Mouse (Mus musculus): Measurements from ENCODE around the gene Atf7. TPM values are rescaled to one million over a fixed set of nuclear protein-coding genes. Genes with fewer than 3 reads are reported as not detected.
"Not testable (repeated sequence)": the region's sequence is repeated elsewhere in the genome, so short reads cannot be mapped to it uniquely, and the experiment has no call there.

The Atf7 gene
- polyA plus RNA-seq, 1 experiment from 2014 or later = 36.5 TPM

GRCm38 (mm10) chr15:102608586-102608985, 16.7 kb downstream of the Atf7 start:
- not testable (repeated sequence) for H3K9me3 ChIP-seq (ENCODE audit: control insufficient read depth, low read length); H3K27me3 ChIP-seq (replicated peaks; ENCODE audit: control insufficient read depth, insufficient read depth, low read length); H3K9ac ChIP-seq (ENCODE audit: low read length); H3K36me3 ChIP-seq (ENCODE audit: control insufficient read depth, insufficient read depth, low read length); H3K4me1 ChIP-seq (replicated peaks; ENCODE audit: control insufficient read depth, insufficient read depth, low read length); H3K4me3 ChIP-seq (ENCODE audit: low read depth, low read length); ATAC-seq (replicated peaks; ENCODE audit: low FRiP score, low TSS enrichment, low read depth); DNase-seq (ENCODE audit: low spot score); H3K27ac ChIP-seq (ENCODE audit: low read depth); H3K4me2 ChIP-seq (ENCODE audit: low read length)
- WGBS = 76% methylated on average over 1 of the region's 1 CpGs

- 0 out of 2 replicates have a peak, but pooled peaks cover 6% of the 10 kb centered on the region for H3K36me3 ChIP-seq (ENCODE audit: control insufficient read depth, insufficient read depth, low read length)
- H3K4me3 ChIP-seq (ENCODE audit: low read depth, low read length) = no peak overlapping the region
- DNase-seq (ENCODE audit: low spot score) (no peak), ATAC-seq (replicated peaks; ENCODE audit: low FRiP score, low TSS enrichment, low read depth) (no peak)
- peak overlapping the region; percentile 20; the same call in 1 of the 2 replicates for H3K9ac ChIP-seq (ENCODE audit: low read length)
- 28% methylated on average over 8 of the region's 8 CpGs for WGBS
- no peak overlapping the region; the same call in 1 of the 2 replicates for H3K27ac ChIP-seq (ENCODE audit: low read depth)
- H3K9me3 ChIP-seq (ENCODE audit: control insufficient read depth, low read length) = no peaks in the 10 kb centered on the region
- peak overlapping the region; percentile 36; the same call in 1 of the 2 replicates for H3K4me2 ChIP-seq (ENCODE audit: low read length)
- H3K27me3 ChIP-seq (replicated peaks; ENCODE audit: control insufficient read depth, insufficient read depth, low read length) = no peaks in the 10 kb centered on the region
- peaks cover 16% of the 10 kb centered on the region for H3K4me1 ChIP-seq (replicated peaks; ENCODE audit: control insufficient read depth, insufficient read depth, low read length)
Observed at GRCm38 (mm10) chr15:102593996-102594656, 31.1 kb downstream of the Atf7 start.

GRCm38 (mm10) chr15:102592674-102593073, 32.6 kb downstream of the Atf7 start:
- no peaks in the 10 kb centered on the region for H3K9me3 ChIP-seq (ENCODE audit: control insufficient read depth, low read length)
- no peak overlapping the region for H3K27ac ChIP-seq (ENCODE audit: low read depth)
- H3K27me3 ChIP-seq (replicated peaks; ENCODE audit: control insufficient read depth, insufficient read depth, low read length) = no peaks in the 10 kb centered on the region
- 48% methylated on average over 1 of the region's 1 CpGs for WGBS
- DNase-seq (ENCODE audit: low spot score) (no peak), ATAC-seq (replicated peaks; ENCODE audit: low FRiP score, low TSS enrichment, low read depth) (no peak)
- no peak overlapping the region for H3K9ac ChIP-seq (ENCODE audit: low read length)
- no peak overlapping the region for H3K4me2 ChIP-seq (ENCODE audit: low read length)
- H3K4me3 ChIP-seq (ENCODE audit: low read depth, low read length) = no peak overlapping the region
- peaks cover 16% of the 10 kb centered on the region for H3K4me1 ChIP-seq (replicated peaks; ENCODE audit: control insufficient read depth, insufficient read depth, low read length)
- 0 out of 2 replicates have a peak, but pooled peaks cover 6% of the 10 kb centered on the region for H3K36me3 ChIP-seq (ENCODE audit: control insufficient read depth, insufficient read depth, low read length)

GRCm38 (mm10) chr15:102590567-102590966, 34.7 kb downstream of the Atf7 start:
- Histone ChIP-seq H3K9ac (ENCODE audit: low read length) (no peak overlapping the region), H3K4me2 (ENCODE audit: low read length) (no peak overlapping the region), H3K9me3 (ENCODE audit: control insufficient read depth, low read length) (no peaks in the 10 kb centered on the region), H3K27me3 (replicated peaks; ENCODE audit: control insufficient read depth, insufficient read depth, low read length) (no peaks in the 10 kb centered on the region), H3K36me3 (ENCODE audit: control insufficient read depth, insufficient read depth, low read length) (0 out of 2 replicates have a peak, but pooled peaks cover 6% of the 10 kb centered on the region), H3K4me1 (replicated peaks; ENCODE audit: control insufficient read depth, insufficient read depth, low read length) (peaks cover 16% of the 10 kb centered on the region), H3K4me3 (ENCODE audit: low read depth, low read length) (no peak overlapping the region), H3K27ac (ENCODE audit: low read depth) (no peak overlapping the region)
- DNase-seq (ENCODE audit: low spot score) (no peak), ATAC-seq (replicated peaks; ENCODE audit: low FRiP score, low TSS enrichment, low read depth) (no peak)
- 90% methylated on average over 1 of the region's 1 CpGs for WGBS

- Histone ChIP-seq H3K9ac (ENCODE audit: low read length) (no peak overlapping the region), H3K36me3 (ENCODE audit: control insufficient read depth, insufficient read depth, low read length) (0 out of 2 replicates have a peak, but pooled peaks cover 6% of the 10 kb centered on the region), H3K9me3 (ENCODE audit: control insufficient read depth, low read length) (no peaks in the 10 kb centered on the region), H3K4me2 (ENCODE audit: low read length) (no peak overlapping the region), H3K27ac (ENCODE audit: low read depth) (no peak overlapping the region), H3K27me3 (replicated peaks; ENCODE audit: control insufficient read depth, insufficient read depth, low read length) (no peaks in the 10 kb centered on the region), H3K4me1 (replicated peaks; ENCODE audit: control insufficient read depth, insufficient read depth, low read length) (peaks cover 14% of the 10 kb centered on the region), H3K4me3 (ENCODE audit: low read depth, low read length) (no peak overlapping the region)
- no peak for DNase-seq (ENCODE audit: low spot score)
- 97% methylated on average over 8 of the region's 8 CpGs for WGBS
- ATAC-seq (replicated peaks; ENCODE audit: low FRiP score, low TSS enrichment, low read depth) = no peak
Observed at GRCm38 (mm10) chr15:102589826-102590225, 35.4 kb downstream of the Atf7 start.

- H3K4me3 ChIP-seq (ENCODE audit: low read depth, low read length) = no peak overlapping the region
- no peak for DNase-seq (ENCODE audit: low spot score)
- no peaks in the 10 kb centered on the region for H3K36me3 ChIP-seq (ENCODE audit: control insufficient read depth, insufficient read depth, low read length)
- 70% methylated on average over 5 of the region's 5 CpGs for WGBS
- H3K27me3 ChIP-seq (replicated peaks; ENCODE audit: control insufficient read depth, insufficient read depth, low read length) = no peaks in the 10 kb centered on the region
- H3K4me1 ChIP-seq (replicated peaks; ENCODE audit: control insufficient read depth, insufficient read depth, low read length) = peaks cover 3% of the 10 kb centered on the region
- H3K4me2 ChIP-seq (ENCODE audit: low read length) = no peak overlapping the region
- no peak overlapping the region for H3K27ac ChIP-seq (ENCODE audit: low read depth)
- no peaks in the 10 kb centered on the region for H3K9me3 ChIP-seq (ENCODE audit: control insufficient read depth, low read length)
- H3K9ac ChIP-seq (ENCODE audit: low read length) = no peak overlapping the region
- ATAC-seq (replicated peaks; ENCODE audit: low FRiP score, low TSS enrichment, low read depth) = no peak
Observed at GRCm38 (mm10) chr15:102585501-102585900, 39.8 kb downstream of the Atf7 start.

GRCm38 (mm10) chr15:102583708-102584383, 41.4 kb downstream of the Atf7 start:
- ATAC-seq (replicated peaks; ENCODE audit: low FRiP score, low TSS enrichment, low read depth) (no peak), DNase-seq (ENCODE audit: low spot score) (no peak)
- Histone ChIP-seq H3K9ac (ENCODE audit: low read length) (no peak overlapping the region), H3K9me3 (ENCODE audit: control insufficient read depth, low read length) (no peaks in the 10 kb centered on the region), H3K4me2 (ENCODE audit: low read length) (no peak overlapping the region), H3K4me1 (replicated peaks; ENCODE audit: control insufficient read depth, insufficient read depth, low read length) (peaks cover 3% of the 10 kb centered on the region), H3K27me3 (replicated peaks; ENCODE audit: control insufficient read depth, insufficient read depth, low read length) (no peaks in the 10 kb centered on the region), H3K27ac (ENCODE audit: low read depth) (no peak overlapping the region), H3K4me3 (ENCODE audit: low read depth, low read length) (no peak overlapping the region), H3K36me3 (ENCODE audit: control insufficient read depth, insufficient read depth, low read length) (no peaks in the 10 kb centered on the region)
- WGBS = 78% methylated on average over 8 of the region's 8 CpGs

GRCm38 (mm10) chr15:102581205-102581604, 44.1 kb downstream of the Atf7 start:
- no peak overlapping the region for H3K4me2 ChIP-seq (ENCODE audit: low read length)
- no peak overlapping the region for H3K4me3 ChIP-seq (ENCODE audit: low read depth, low read length)
- H3K27me3 ChIP-seq (replicated peaks; ENCODE audit: control insufficient read depth, insufficient read depth, low read length) = no peaks in the 10 kb centered on the region
- no peaks in the 10 kb centered on the region for H3K9me3 ChIP-seq (ENCODE audit: control insufficient read depth, low read length)
- ATAC-seq (replicated peaks; ENCODE audit: low FRiP score, low TSS enrichment, low read depth) (no peak), DNase-seq (ENCODE audit: low spot score) (no peak)
- no peaks in the 10 kb centered on the region for H3K36me3 ChIP-seq (ENCODE audit: control insufficient read depth, insufficient read depth, low read length)
- H3K9ac ChIP-seq (ENCODE audit: low read length) = no peak overlapping the region
- WGBS = 83% methylated on average over 1 of the region's 1 CpGs
- H3K4me1 ChIP-seq (replicated peaks; ENCODE audit: control insufficient read depth, insufficient read depth, low read length) = peaks cover 3% of the 10 kb centered on the region
- no peak overlapping the region for H3K27ac ChIP-seq (ENCODE audit: low read depth)

Measured in intestine, embryonic 14.5 days (tissue).